Mouse (Mus musculus) kidney, postnatal 0 days (tissue): Measurements from ENCODE around the gene P4ha3. TPM values are rescaled to one million over a fixed set of nuclear protein-coding genes. Genes with fewer than 3 reads are reported as not detected.

ENCODE experiments used
- ATAC-seq: fragments of 200-750 bp; cut with Nextera tagmentation; replicated peaks from 2 replicates; pipeline ENCODE4 v1.8.0; 2017; ENCODE audit warnings: low read depth, moderate number of reproducible peaks, moderate TSS enrichment, moderate library complexity; ENCODE audit not compliant: low FRiP score
- DNase-seq: peaks from one replicate; pipeline ENCODE4 v3.0.0-alpha.2; 2016; ENCODE audit warnings: low spot score
- H3K27ac ChIP-seq: fragments of 300-500 bp; sonication (generic); 2 replicates; pipeline ENCODE4 v1.5.1; 2014; ENCODE audit warnings: mild to moderate bottlenecking
- H3K27me3 ChIP-seq: fragments of 300-500 bp; sonication (generic); 2 replicates; pipeline ENCODE4 v1.6.1; 2014; ENCODE audit warnings: low read length, mixed read lengths; ENCODE audit not compliant: insufficient read depth
- H3K36me3 ChIP-seq: fragments of 300-500 bp; sonication (generic); 2 replicates; pipeline ENCODE4 v1.6.1; 2014; ENCODE audit warnings: low read length, mixed read lengths; ENCODE audit not compliant: insufficient read depth
- H3K4me1 ChIP-seq: fragments of 300-500 bp; sonication (generic); replicated peaks from 2 replicates; pipeline ENCODE4 v1.6.1; 2014; ENCODE audit warnings: antibody characterized with exemption, low read length, mixed read lengths; ENCODE audit not compliant: insufficient read depth
- H3K4me2 ChIP-seq: fragments of 300-500 bp; sonication (generic); 2 replicates; pipeline ENCODE4 v1.6.1; 2014; ENCODE audit warnings: mild to moderate bottlenecking, low read length, moderate library complexity, mixed read lengths
- H3K4me3 ChIP-seq: fragments of 300-500 bp; sonication (generic); replicated peaks from 2 replicates; pipeline ENCODE4 v1.5.1; 2014; ENCODE audit warnings: low read depth, low read length
- H3K9ac ChIP-seq: fragments of 300-500 bp; sonication (generic); 2 replicates; pipeline ENCODE4 v1.6.1; 2014; ENCODE audit warnings: low read depth, low read length
- H3K9me3 ChIP-seq: fragments of 300-500 bp; sonication (generic); replicated peaks from 2 replicates; pipeline ENCODE4 v1.6.1; 2016; ENCODE audit warnings: low read length, inconsistent platforms, mixed read lengths
- CTCF ChIP-seq: IDR thresholded peaks from 2 replicates; pipeline ENCODE4 v1.5.1; 2016; ENCODE audit warnings: antibody characterized with exemption, low read depth, mild to moderate bottlenecking, moderate library complexity
- WGBS: fragments of 180-500 bp; shearing (Covaris S2); extraction: QIAGEN DNeasy Blood & Tissue Kit; methylation state at CpG from one replicate; pipeline ENCODE4 v1.1.7; 2014; 5-methylcytosine and 5-hydroxymethylcytosine counted together
- polyA plus RNA-seq: library from polyadenylated mRNA; unstranded; fragments of >200 nt; fragmentation: Nextera tagmentation; extraction: Ambion mirVana; gene quantifications from 2 replicates; pipeline ENCODE4 v1.2.1, GENCODE M21; 2015

P4ha3 gene
- polyA plus RNA-seq, 1 experiment from 2014 or later: 2.7 TPM

- no peaks in the 10 kb centered on the region for H3K27me3 ChIP-seq
- 0 out of 2 replicates have a peak, but pooled peaks cover 7% of the 10 kb centered on the region for H3K4me1 ChIP-seq
- no peak overlapping the region for H3K27ac ChIP-seq
- no peak overlapping the region for H3K4me3 ChIP-seq
- DNase-seq (no peak), ATAC-seq (no peak)
- no peaks in the 10 kb centered on the region for H3K9me3 ChIP-seq
- no peaks in the 10 kb centered on the region for H3K36me3 ChIP-seq
- TF ChIP-seq CTCF: no peak
- no peak overlapping the region for H3K4me2 ChIP-seq
- H3K9ac ChIP-seq: no peak overlapping the region
- 18% methylated on average over 3 of the region's 3 CpGs for WGBS
Measured at GRCm38 (mm10) chr7:100283298-100283697, 2.0 kb upstream of the P4ha3 start.

- 0 out of 2 replicates have a peak, but pooled peaks cover 14% of the 10 kb centered on the region for H3K4me1 ChIP-seq
- H3K27me3 ChIP-seq: no peaks in the 10 kb centered on the region
- peak overlapping the region; percentile 40 for H3K4me2 ChIP-seq
- H3K9ac ChIP-seq: no peak overlapping the region
- DNase-seq: peak; percentile 94
- 7% methylated on average over 7 of the region's 7 CpGs for WGBS
- no peaks in the 10 kb centered on the region for H3K36me3 ChIP-seq
- 0 out of 2 replicates have a peak overlapping the region, but pooled peaks have one; percentile 47 for H3K27ac ChIP-seq
- no peaks in the 10 kb centered on the region for H3K9me3 ChIP-seq
- H3K4me3 ChIP-seq: no peak overlapping the region
- TF ChIP-seq CTCF: no peak
- ATAC-seq: 0 out of 2 replicates have a peak, but pooled peaks have one; percentile 52
Measured at GRCm38 (mm10) chr7:100287748-100288578, 2.6 kb downstream of the P4ha3 start.

- Histone ChIP-seq H3K27me3 (no peaks in the 10 kb centered on the region), H3K9ac (no peak overlapping the region), H3K9me3 (no peaks in the 10 kb centered on the region), H3K4me2 (peak overlapping the region; percentile 40), H3K36me3 (no peaks in the 10 kb centered on the region), H3K27ac (0 out of 2 replicates have a peak overlapping the region, but pooled peaks have one; percentile 47), H3K4me1 (0 out of 2 replicates have a peak, but pooled peaks cover 14% of the 10 kb centered on the region), H3K4me3 (no peak overlapping the region)
- DNase-seq: peak; percentile 41
- TF ChIP-seq CTCF: no peak
- no peak for ATAC-seq
- 6% methylated on average over 11 of the region's 11 CpGs for WGBS
Measured at GRCm38 (mm10) chr7:100288622-100289021, 3.3 kb downstream of the P4ha3 start.

- no peak overlapping the region for H3K27ac ChIP-seq
- ATAC-seq: no peak
- H3K9me3 ChIP-seq: no peaks in the 10 kb centered on the region
- no peak overlapping the region for H3K4me2 ChIP-seq
- no peak overlapping the region for H3K9ac ChIP-seq
- no peaks in the 10 kb centered on the region for H3K36me3 ChIP-seq
- DNase-seq: no peak
- 0 out of 2 replicates have a peak, but pooled peaks cover 6% of the 10 kb centered on the region for H3K4me1 ChIP-seq
- WGBS: 82% methylated on average over 8 of the region's 8 CpGs
- no peak overlapping the region for H3K4me3 ChIP-seq
- no peak for TF ChIP-seq CTCF
- no peaks in the 10 kb centered on the region for H3K27me3 ChIP-seq
Measured at GRCm38 (mm10) chr7:100293546-100293945, 8.2 kb downstream of the P4ha3 start.

GRCm38 (mm10) chr7:100295745-100296144, 10.4 kb downstream of the P4ha3 start:
- Histone ChIP-seq H3K36me3 (no peaks in the 10 kb centered on the region), H3K4me2 (no peak overlapping the region), H3K27ac (no peak overlapping the region), H3K4me3 (no peak overlapping the region), H3K9me3 (no peaks in the 10 kb centered on the region), H3K9ac (no peak overlapping the region), H3K4me1 (no peaks in the 10 kb centered on the region), H3K27me3 (no peaks in the 10 kb centered on the region)
- WGBS: 90% methylated on average over 2 of the region's 2 CpGs
- DNase-seq (no peak), ATAC-seq (no peak)
- TF ChIP-seq CTCF: no peak

- H3K4me3 ChIP-seq: no peak overlapping the region
- 82% methylated on average over 6 of the region's 6 CpGs for WGBS
- DNase-seq: no peak
Measured at GRCm38 (mm10) chr7:100296699-100297098, 11.4 kb downstream of the P4ha3 start.

More at GRCm38 (mm10) chr7:100296699-100297098, 11.4 kb downstream of the P4ha3 start:
- ATAC-seq: no peak
- no peak overlapping the region for H3K4me2 ChIP-seq
- no peaks in the 10 kb centered on the region for H3K4me1 ChIP-seq
- H3K9me3 ChIP-seq: no peaks in the 10 kb centered on the region
- TF ChIP-seq CTCF: no peak
- no peaks in the 10 kb centered on the region for H3K27me3 ChIP-seq
- H3K9ac ChIP-seq: no peak overlapping the region
- no peak overlapping the region for H3K27ac ChIP-seq
- H3K36me3 ChIP-seq: no peaks in the 10 kb centered on the region
